Mouse (Mus musculus): ENCODE data around the gene H2-Oa. TPM values are rescaled to one million over a fixed set of nuclear protein-coding genes. Genes with fewer than 3 reads are reported as not detected.

H2-Oa gene
- 1.1 and 1.2 TPM in 2 replicates for polyA plus RNA-seq (2012; rRNA removed)

DNA sequence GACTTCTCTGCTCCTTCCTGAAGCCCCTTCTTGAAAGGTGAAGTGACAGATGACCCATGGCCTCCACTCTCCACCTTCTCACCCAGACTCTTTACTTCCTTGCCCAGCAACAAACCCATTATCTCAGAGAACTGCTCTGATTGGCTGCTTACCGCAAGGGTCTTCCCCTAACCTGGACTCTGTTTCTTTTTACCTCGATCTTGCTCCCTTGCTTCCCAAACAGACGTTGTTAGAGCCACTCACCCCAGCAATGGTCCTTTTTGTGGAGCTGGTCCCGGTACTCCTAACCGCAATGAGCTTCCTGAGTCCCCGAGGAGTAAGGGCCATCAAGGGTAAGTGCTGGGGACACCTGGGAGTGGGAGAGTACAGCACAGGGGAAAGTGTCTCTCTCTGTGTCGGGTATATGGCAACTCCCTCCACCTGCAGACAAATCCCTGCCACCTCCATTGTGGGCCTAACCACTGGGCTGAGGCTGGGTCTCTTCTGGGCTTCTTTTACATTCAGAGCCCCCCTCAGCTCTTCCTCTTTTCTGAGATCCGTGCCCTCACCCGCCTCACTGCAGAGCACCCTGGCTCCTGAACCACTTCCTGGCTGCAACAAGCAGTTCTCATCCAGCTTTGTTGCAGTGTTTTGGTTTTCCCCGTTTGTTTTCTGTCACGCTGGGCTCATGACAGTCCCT, at the start of gene H2-Oa:
Gene H2-Oa (plus strand): TSS at position 144 of the 679 bp plus-strand sequence.
- no peak for DNase-seq (ENCODE audit: extremely low spot score in 1 of 2, low spot score in 1 of 2)

DNA sequence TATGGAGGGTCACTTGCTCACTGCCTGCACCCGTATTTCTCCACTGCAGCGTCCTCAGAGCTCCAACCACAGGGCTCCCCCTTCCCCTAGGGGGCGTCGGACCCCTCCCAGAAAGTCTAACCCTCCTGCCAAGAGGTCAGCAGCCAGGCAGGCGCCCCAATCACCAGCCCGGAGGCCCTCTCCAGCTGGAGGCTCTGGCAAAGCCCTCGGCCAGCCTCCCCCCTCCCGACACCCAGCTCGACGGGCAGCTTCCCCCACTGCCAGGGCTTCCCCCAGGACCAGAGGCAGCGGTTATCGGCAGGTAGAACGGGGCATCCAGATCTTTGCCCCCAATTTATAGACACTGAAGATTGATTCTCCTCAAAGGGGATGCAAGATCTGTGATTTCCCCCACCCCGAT, 46.2 kb upstream of the H2-Oa start:
- no peak for DNase-seq (ENCODE audit: extremely low spot score in 1 of 2, low spot score in 1 of 2)

DNA sequence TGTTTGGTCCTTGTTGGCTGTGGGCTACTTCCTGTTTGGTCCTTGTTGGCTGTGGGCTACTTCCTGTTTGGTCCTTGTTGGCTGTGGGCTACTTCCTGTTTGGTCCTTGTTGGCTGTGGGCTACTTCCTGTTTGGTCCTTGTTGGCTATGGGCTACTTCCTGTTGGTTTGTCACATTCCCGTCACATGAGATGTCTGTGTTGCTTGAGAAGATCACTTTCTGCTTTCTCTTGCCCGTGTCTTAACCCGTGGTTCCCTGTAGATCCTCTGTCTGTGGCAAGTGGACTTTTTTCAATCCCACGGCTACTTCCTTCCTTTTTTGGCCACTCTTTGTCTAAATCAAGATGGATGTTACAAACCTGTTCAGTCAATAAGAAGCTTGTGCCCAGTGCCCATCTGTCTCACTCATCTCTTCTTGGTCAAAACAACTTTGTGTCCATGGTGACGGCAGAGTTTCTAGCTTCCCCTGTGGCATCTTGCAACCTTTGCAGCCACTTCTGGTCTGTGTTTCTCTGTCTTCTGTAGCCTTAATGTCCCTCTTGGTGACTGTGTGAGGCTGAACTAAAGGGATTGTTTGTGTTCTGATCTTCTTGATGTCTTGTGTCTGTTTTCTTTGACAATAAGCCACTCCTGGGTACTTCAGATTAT, 44.6 kb upstream of the H2-Oa start:
- DNase-seq (ENCODE audit: extremely low spot score in 1 of 2, low spot score in 1 of 2) = no peak

DNA sequence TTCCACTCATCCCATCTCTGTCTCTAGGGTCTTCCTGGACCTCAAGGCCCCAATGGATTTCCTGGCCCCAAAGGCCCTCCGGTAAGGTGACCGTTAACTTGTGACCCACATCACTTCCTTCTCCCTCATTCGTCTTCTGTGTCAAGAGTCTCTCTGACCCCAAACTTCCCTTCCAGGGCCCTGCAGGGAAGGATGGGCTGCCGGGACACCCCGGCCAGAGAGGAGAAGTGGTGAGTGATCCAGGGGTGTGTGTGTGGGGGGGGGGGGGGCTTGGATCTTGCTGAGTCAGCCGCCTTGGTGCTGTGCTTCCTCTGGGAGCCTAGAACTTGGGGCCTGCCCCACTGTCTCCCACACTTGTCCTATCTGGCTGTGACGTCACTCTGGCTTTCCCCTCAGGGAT, 34.9 kb upstream of the H2-Oa start:
- no peak for DNase-seq (ENCODE audit: extremely low spot score in 1 of 2, low spot score in 1 of 2)

DNA sequence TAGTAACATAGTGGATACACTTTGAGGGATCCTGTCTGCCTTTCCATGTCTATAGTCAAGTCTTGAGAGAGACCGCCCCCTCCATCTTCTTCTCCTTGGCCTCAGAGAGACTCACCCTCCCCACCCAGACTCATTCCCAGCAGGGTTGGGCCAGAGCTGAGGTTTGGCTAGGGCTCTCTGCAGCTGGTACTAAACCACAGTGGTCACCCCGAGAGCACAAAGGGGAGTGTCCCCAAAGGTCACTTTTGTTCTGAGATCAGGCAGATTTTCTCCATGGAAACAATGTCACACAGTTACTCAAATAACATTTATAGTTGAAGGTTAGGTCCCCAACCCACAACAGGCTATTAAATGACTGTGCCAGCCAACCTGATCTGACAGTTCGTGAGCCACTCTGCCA, 23.3 kb upstream of the H2-Oa start:
- DNase-seq (ENCODE audit: extremely low spot score in 1 of 2, low spot score in 1 of 2) = no peak

DNA sequence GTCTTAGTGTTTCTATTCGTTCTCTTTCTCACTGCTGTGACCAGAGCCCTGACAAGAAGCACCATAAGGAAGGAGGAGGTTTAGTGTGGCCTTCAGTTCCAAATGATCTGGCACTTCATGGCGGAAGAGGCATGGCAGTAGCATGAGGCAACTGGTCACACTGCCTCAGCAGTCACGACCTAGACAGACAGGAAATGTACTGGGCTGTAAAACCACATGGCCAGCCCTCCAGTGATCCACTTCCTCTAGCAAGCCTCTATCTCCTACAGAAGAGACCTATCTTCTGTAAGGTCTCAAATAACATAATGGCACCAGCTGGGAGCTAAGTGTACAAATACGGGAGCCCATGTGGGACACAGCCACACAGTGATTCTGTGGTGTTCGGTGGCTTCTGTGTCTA, 20.0 kb upstream of the H2-Oa start:
- DNase-seq (ENCODE audit: extremely low spot score in 1 of 2, low spot score in 1 of 2) = no peak

DNA sequence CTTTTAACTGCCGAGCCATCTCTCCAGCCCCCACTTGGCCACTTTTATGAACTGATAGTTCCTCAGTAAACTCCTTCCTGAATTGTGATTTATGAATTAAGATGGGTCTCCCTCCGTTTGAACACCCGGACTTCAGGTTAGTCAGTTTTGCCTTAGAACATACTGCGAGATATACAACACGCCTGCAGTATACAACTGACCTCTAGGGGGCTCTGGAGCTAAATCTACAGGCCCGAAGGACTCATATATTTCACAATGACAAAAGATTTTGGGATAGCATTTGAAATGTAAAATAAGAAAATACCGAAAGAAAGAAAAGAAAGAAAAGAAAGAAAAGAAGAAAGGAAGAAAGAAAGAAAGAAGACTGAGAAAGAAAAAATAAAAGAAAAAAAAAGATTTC, 16.9 kb upstream of the H2-Oa start:
- peak; percentile 23 to 85 for DNase-seq (ENCODE audit: extremely low spot score in 1 of 2, low spot score in 1 of 2)

DNA sequence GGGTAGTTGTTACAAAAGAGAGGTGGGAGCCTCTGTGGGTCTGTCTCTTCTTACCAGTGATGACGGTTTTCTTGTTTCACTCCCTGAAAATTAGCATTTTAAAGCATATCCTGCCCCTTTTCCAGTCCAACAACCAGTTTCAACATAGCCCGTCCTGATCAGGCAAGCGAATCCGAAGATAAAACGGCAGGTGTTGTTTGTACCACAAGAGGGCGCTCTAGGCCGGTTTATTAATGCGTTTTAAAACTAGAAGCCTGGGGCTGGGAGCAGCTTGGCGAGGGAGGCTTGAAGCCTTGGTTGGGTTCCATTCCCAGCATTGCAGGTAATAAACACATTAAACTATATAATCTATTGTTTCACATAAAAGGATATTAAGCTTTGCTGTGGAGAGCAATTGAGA, 14.6 kb upstream of the H2-Oa start:
- DNase-seq (ENCODE audit: extremely low spot score in 1 of 2, low spot score in 1 of 2) = peak; percentile 15 to 87

DNA sequence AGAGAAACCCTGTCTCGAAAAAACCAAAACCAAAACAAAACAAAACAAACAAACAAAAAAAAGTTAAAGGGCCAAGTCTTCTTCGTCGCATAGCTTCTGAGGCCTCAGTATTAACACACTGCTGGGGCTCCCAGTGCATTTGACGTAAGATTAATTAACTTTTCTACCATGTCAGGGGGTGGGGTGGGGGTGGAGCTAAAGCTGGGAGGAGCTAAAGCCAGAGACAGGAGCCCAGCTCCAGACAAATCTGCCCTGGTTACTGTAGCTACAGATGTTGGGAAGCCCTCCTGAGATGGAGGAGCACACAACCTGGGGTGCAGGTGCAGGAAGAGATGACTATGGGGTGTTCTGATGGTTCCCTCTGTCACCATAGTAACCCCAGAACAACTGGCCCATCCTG, 14.0 kb upstream of the H2-Oa start:
- DNase-seq (ENCODE audit: extremely low spot score in 1 of 2, low spot score in 1 of 2) = no peak

DNA sequence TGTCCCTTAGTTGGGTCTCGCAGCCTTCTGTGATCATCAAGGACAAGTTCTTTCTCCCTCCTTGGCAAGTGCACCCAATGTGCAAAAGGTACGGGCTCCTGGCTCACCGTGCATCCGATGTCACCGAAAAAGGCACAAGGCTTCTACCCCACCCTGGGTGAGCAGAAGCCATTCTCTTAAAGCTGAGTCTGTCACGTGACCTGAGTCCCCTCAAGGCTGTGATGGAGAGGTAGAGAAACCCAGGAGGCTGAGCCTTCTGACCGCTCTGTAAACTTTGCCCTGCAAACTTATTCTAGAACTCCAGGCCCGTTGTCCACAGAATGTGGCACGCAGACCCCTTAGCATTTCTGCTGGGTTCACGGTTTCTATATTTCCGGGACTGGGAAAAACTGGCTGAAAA, 13.1 kb upstream of the H2-Oa start:
- no peak for DNase-seq (ENCODE audit: extremely low spot score in 1 of 2, low spot score in 1 of 2)

DNA sequence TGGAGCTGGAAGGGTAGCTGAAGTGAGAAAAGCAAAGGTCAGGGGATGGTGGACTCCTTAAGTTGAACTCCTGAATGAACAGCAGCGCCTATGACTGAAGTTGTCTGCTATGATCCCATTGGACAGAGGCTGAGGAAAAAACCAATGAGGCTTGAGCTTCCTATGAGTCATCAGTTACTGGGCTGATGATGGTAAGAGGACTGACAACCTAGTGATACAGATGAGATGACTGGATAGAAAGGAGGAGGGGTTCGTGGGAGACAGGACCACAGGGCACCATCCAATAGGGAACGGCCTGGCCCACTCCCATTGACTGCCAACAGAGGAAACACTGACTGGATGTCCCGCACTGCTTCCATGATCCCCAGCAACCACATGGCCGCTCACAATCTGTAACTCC, 12.5 kb upstream of the H2-Oa start:
- DNase-seq (ENCODE audit: extremely low spot score in 1 of 2, low spot score in 1 of 2) = peak; percentile 20 to 70

DNA sequence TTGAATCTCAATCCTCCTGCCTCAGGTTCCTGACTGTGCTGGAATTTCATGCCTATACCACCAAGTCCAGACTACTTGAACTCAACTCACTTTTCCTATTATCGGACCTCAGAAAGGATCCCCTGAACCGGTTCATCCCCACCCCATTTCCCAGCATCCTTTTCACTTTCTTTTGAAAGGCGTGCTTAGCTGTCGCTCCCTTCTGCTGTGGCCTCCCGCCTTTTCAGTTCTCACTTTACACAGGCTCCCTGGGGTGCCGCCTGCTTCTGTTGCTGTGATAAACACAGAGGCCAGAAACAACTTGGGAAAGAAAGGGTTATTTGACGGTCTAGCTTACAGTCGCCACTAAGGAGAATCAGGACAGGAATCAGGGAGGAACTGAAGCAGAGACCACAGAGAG, 9.0 kb upstream of the H2-Oa start:
- DNase-seq (ENCODE audit: extremely low spot score in 1 of 2, low spot score in 1 of 2) = no peak

DNA sequence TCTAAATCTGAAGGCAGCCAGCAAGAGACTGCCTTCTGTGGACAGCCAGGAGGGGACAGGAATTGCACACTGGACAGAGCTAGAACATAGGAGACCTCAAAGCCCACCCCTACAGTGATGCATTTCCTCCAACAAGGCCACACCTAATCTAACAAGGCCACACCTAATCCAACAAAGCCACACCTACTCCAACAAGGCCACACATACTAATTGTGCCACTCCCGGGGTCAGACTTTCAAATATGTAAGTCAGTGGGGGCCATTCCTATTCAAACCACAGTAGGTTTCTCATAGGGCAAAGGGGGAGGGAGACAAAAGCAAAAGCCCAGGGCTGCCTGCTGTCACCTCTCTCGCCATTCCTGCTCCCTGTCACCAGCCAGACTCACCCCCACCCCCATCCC, 4.8 kb upstream of the H2-Oa start:
- no peak for DNase-seq (ENCODE audit: extremely low spot score in 1 of 2, low spot score in 1 of 2)

DNA sequence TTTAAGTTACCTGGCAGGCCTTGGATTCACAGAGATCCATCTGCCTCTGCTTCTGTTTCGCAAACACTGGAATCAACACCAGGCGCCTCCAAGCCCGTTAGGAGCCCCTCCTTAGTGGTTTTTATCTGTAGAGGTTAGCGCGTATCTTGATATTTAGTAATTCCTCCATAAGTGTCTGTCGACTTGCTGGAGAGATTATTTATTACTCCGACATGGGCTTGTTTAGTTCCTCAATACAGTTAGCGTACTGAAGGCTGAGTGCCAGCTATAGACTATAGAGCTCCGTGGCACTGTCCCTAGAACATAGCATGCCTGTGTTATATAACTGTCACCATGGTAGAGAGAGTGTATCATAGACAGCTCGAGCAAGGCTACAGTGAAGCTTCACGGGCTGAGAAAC, 4.0 kb upstream of the H2-Oa start:
- DNase-seq (ENCODE audit: extremely low spot score in 1 of 2, low spot score in 1 of 2) = no peak

DNA sequence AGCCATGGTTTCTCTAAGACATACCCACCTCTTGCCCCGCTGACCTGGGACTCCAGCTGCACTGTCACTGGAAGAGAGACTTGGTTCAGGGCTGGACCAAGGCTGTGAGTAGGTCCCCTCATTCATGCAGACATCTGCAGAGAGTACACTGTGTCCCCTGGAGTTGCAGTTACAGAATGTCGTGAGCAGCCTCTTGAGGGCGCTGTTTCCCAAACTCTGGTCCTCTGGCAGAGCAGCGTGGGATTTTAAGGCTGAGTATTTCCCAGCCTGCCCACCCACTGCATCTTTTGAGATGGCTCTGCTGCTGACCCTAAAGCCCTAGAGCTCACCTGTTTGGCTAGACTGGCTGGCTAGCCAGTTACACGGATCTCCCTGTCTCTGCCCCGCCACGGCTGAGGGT, 1.2 kb upstream of the H2-Oa start:
- DNase-seq (ENCODE audit: extremely low spot score in 1 of 2, low spot score in 1 of 2) = no peak

DNA sequence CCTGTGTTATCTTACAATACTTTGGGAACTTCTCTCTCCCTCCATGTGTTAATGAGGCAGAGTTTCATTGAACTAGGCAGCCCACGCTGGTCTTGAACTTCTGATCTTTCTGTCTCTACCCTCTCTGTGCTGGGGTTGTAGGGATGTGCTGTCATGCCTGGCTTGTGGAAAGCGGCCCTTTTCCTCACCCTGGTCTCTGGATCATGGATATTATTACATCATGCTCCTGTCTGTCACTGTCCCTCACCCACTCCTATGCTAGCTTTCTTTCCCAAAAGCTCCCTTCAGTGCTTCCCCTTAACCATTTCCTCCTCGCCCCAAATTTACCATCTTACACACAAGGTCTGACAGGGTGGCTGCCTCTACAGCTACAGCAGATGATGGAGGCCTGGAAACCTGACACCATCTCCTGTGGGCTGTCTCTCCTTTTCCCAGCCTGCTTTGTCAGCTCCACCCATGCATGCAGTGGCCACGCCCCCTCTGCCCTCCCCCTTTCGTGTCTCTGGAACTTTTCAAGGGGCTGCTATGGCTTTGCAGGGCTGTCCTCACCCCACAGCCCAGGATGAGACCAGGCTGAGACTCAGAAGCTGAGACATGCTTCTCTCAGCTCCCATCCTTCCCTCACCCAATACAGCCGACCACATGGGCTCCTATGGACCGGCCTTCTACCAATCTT, 1.2 kb downstream of the H2-Oa start:
- DNase-seq (ENCODE audit: extremely low spot score in 1 of 2, low spot score in 1 of 2) = no peak

DNA sequence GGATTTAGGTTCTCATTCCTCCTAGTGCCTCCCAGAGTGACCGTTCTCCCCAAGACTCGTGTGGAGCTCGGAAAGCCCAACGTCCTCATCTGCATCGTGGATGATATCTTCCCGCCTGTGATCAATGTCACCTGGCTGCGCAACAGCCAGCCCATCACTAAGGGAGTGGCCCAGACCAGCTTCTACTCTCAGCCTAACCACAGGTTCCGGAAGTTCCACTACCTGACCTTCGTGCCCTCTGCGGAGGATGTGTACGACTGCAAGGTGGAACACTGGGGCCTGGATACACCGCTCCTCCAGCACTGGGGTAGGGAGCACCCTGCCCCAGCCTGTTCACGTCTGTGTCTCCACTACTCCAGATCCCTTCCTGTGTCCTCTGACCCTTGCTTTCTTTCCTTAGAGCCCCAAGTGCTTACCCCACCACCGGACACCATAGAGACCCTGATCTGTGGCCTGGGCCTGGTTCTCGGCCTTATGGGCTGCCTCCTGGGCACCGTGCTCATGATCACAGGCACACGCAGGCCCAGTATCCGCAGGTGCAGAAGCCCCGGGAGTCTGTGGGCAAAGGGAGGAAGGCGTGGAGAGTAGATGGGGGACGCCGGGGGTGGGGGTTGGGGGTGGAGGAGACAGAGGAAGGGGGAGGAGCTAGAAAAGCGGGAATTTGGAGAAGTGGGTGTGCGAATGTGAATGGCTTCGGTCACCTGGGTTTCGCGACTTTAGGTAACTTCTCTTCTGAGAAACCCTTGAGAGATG, 2.3 kb downstream of the H2-Oa start:
- no peak for DNase-seq (ENCODE audit: extremely low spot score in 1 of 2, low spot score in 1 of 2)

DNA sequence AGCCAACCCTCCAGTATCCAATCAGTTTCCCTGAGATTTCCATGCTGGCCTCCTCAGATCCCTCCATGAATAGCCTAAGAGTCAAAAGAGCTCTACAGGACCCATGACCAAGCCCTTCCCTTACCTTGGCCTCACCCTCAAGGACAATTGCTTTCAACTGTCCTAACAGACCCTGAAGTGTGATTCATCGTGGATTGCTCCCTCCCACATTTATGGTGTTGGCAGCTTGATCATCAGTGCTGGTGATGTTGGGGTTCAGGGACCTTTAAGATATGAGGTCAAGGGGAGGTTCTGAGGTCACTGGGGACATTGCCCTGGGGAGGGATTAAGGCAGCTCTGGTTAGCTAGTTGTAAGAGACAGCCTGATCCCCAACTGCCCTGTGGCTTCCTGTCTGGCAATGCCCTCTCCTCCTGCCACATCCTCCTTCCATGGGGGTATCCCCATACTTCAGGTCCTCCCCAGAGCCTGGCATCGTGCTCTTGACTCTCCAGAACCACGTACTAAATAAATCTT, 4.4 kb downstream of the H2-Oa start:
- no peak for DNase-seq (ENCODE audit: extremely low spot score in 1 of 2, low spot score in 1 of 2)

DNA sequence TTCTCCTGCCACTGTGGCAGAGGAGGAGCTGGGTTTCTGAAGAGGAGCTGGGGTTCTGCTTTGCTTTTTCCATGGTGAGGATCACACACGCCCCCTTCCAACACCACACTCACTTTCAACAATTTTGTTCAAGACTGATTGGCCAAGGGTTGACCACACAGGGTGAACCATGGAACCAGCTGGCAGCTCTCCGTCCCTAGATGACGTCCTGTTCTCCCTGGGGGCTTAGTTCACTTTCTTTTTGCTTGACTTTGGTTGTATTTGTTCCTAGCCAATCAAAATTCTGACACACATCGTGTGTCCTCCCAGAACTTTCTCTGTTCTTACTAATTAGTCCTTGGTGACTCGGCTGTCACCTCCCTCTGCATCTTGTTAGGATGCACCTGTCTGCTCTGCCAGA, 5.1 kb downstream of the H2-Oa start:
- DNase-seq (ENCODE audit: extremely low spot score in 1 of 2, low spot score in 1 of 2) = no peak

DNA sequence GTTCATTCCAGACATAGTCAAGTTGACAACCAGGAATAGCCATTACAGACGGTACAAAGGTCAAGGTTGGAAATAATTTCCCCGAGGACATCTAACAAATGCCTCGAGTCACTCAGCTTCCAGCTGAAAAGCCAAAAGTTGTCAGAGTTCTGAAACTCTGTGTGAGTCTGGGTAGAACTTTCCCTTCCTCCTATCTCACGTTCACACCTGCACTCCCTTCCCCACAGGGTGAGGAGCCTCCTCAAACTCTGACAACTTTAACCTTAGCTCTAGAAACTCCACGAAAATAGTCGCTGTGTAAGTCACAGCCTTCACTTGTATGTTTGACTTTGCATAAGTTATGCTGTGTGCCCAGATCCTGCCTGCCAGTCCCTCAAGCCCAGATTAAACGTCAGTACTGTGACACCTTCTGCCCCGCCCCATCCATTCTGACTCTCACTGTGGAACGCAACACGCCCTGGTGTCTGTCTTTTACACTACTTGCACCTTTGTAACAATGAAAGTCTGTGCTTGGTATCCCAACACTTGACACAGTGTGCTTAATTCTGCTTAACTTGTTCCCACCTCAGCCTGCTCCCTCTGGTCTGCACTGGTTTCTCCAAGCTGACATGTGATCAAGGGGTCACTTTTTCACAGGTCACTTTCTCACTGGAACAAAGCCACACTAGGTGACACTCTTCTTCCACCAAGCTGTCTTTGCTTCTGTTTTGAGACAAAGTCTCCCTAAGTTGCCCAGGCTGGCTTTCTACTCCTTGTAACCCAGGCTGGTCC, 6.8 kb downstream of the H2-Oa start:
- DNase-seq (ENCODE audit: extremely low spot score in 1 of 2, low spot score in 1 of 2) = no peak

Measured in frontal cortex, adult 2 months (tissue).